ENCODE assay signal across 15 mouse cellular contexts in the genomic region with DNA sequence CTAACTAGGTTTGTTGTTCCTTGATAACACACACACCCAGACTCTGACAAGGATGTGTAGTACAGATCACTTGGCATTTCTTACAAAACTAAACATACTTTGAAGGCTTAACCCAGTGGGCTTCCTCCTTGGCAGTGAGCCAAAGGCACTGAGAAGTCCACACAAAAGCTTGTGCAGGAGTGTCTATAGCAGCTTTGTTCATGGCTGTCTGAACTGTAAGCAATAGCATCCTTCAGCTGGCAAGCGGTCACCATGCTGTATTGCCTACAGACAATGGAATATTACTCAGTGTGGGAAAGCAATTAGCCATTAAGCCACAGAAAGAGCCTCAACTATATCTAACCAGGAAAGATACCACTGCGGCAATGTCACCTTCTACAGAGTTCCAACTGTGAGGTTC. TPM values are rescaled to one million over a fixed set of nuclear protein-coding genes. Genes with fewer than 3 reads are reported as not detected.
DNase-seq lines count a peak whose midpoint lies in the region; ATAC-seq and TF ChIP-seq lines count a peak whose summit lies in the region.
"Had no signal": no experiment of that assay in that cellular context is flagged by ENCODE, and none has a peak within 500 bp of the region (broad histone marks: within the 10 kb centered on the region; RNA-seq: fewer than 3 reads in every experiment).

No protein-coding gene starts in this region.

- no peak overlapping the region for H3K4me3 ChIP-seq in gastrocnemius, adult 2 months
- H3K4me3 ChIP-seq in neural tube, embryonic 12.5 days: no peak overlapping the region
- H3K4me3 ChIP-seq in hindbrain, postnatal 0 days (ENCODE audit: low read length): no peak overlapping the region
- no peak overlapping the region for H3K4me3 ChIP-seq in neural tube, embryonic 14.5 days (ENCODE audit: low read depth, low read length)
- H3K4me3 ChIP-seq: liver, embryonic 12.5 days had no signal

- no peaks in the 10 kb centered on the region for H3K9me3 ChIP-seq in neural tube, embryonic 12.5 days
- no peaks in the 10 kb centered on the region for H3K9me3 ChIP-seq in hindbrain, postnatal 0 days (ENCODE audit: low read length)
- no peaks in the 10 kb centered on the region for H3K9me3 ChIP-seq in neural tube, embryonic 14.5 days (ENCODE audit: control insufficient read depth, low read length)
- H3K9me3 ChIP-seq: G1E; liver, embryonic 12.5 days had no signal

- no peak overlapping the region for H3K4me2 ChIP-seq in neural tube, embryonic 12.5 days (replicated peaks)
- no peak overlapping the region for H3K4me2 ChIP-seq in hindbrain, postnatal 0 days (ENCODE audit: low read depth, low read length)
- H3K4me2 ChIP-seq in neural tube, embryonic 14.5 days (ENCODE audit: low read depth, low read length): no peak overlapping the region
- H3K4me2 ChIP-seq: liver, embryonic 12.5 days had no signal

- H3K4me1 ChIP-seq in neural tube, embryonic 12.5 days: no peaks in the 10 kb centered on the region
- H3K4me1 ChIP-seq in hindbrain, postnatal 0 days (ENCODE audit: insufficient read depth, low read length): no peaks in the 10 kb centered on the region
- no peaks in the 10 kb centered on the region for H3K4me1 ChIP-seq in neural tube, embryonic 14.5 days (ENCODE audit: control insufficient read depth, insufficient read depth, low read length)
- H3K4me1 ChIP-seq: liver, embryonic 12.5 days had no signal

- H3K27me3 ChIP-seq in neural tube, embryonic 12.5 days (replicated peaks): no peaks in the 10 kb centered on the region
- H3K27me3 ChIP-seq in hindbrain, postnatal 0 days (ENCODE audit: insufficient read depth, low read length): no peaks in the 10 kb centered on the region
- no peaks in the 10 kb centered on the region for H3K27me3 ChIP-seq in neural tube, embryonic 14.5 days (ENCODE audit: control insufficient read depth, insufficient read depth, low read length)

- peak overlapping the region; percentile 17; the same call in 1 of the 2 replicates for H3K27ac ChIP-seq in gastrocnemius, adult 2 months
- H3K27ac ChIP-seq in neural tube, embryonic 12.5 days: no peak overlapping the region
- H3K27ac ChIP-seq in hindbrain, postnatal 0 days: no peak overlapping the region
- no peak overlapping the region for H3K27ac ChIP-seq in neural tube, embryonic 14.5 days (ENCODE audit: low read depth, low read length)
- H3K27ac ChIP-seq: liver, embryonic 12.5 days had no signal

- WGBS in neural tube, embryonic 12.5 days: 58% methylated on average over 2 of the region's 2 CpGs
- 31% methylated on average over 2 of the region's 2 CpGs for WGBS in hindbrain, postnatal 0 days
- WGBS in neural tube, embryonic 14.5 days: 38% methylated on average over 2 of the region's 2 CpGs

- intact Hi-C loops in gastrocnemius, adult 2 months (cut with DNase I): no loop called here
- intact Hi-C loops in gastrocnemius, postnatal 36 days (cut with DNase I): no loop called here

- ATAC-seq in neural tube, embryonic 12.5 days (ENCODE audit: low FRiP score, low read depth): peak; percentile 65; the same call in 1 of the 2 replicates
- 0 out of 2 replicates have a peak, but pooled peaks have one; percentile 29 for ATAC-seq in hindbrain, postnatal 0 days
- peak; percentile 4; the same call in 1 of the 2 replicates for ATAC-seq in neural tube, embryonic 14.5 days (ENCODE audit: low read depth)
- ATAC-seq: liver, embryonic 12.5 days had no signal

- no peaks in the 10 kb centered on the region for H3K36me3 ChIP-seq in neural tube, embryonic 12.5 days
- no peaks in the 10 kb centered on the region for H3K36me3 ChIP-seq in hindbrain, postnatal 0 days (ENCODE audit: insufficient read depth, low read length)
- H3K36me3 ChIP-seq in neural tube, embryonic 14.5 days (ENCODE audit: control insufficient read depth, insufficient read depth, low read length): no peaks in the 10 kb centered on the region
- H3K36me3 ChIP-seq: G1E; liver, embryonic 12.5 days had no signal

- DNase-seq in gastrocnemius, adult 2 months: no peak
- DNase-seq in gastrocnemius, postnatal 36 days: no peak
- DNase-seq in neural tube, embryonic 10.5 days (ENCODE audit: extremely low spot score, low spot score): no peak
- DNase-seq in hindbrain, postnatal 0 days (ENCODE audit: low spot score): peak; percentile 48
- DNase-seq in heart, adult 9 months (ENCODE audit: low spot score in 2 of 2): no peak
- no peak for DNase-seq in thymus, postnatal 10 days (ENCODE audit: low spot score in 2 of 2)
- DNase-seq: cerebellum, adult 18-20 months; heart, postnatal 36 days; kidney, adult 11 months; kidney, postnatal 14 days; layer of hippocampus, adult 9-11 months had no signal

- H3K9ac ChIP-seq in neural tube, embryonic 12.5 days: no peak overlapping the region
- no peak overlapping the region for H3K9ac ChIP-seq in hindbrain, postnatal 0 days (replicated peaks; ENCODE audit: low read length)
- H3K9ac ChIP-seq in neural tube, embryonic 14.5 days (replicated peaks; ENCODE audit: low read depth, low read length): no peak overlapping the region
- H3K9ac ChIP-seq: liver, embryonic 12.5 days had no signal

- no peak for TF ChIP-seq CTCF in gastrocnemius, adult 2 months (IDR thresholded peaks at IDR 0.05)
- no peak for TF ChIP-seq CTCF in hindbrain, postnatal 0 days (IDR thresholded peaks at IDR 0.05; ENCODE audit: low read depth)

RNA-seq across cellular contexts. Expression of gene Alpl, which starts 23.3 kb away (rescaled TPM):
- 10 to 100 TPM; 10.3 to 42.2 TPM for total RNA-seq in gastrocnemius, adult 2 months (2021)
- 10 to 100 TPM; 14.1 to 15.9 TPM for total RNA-seq in gastrocnemius, postnatal 36 days (2021)
- polyA plus RNA-seq in neural tube, embryonic 12.5 days (2016; fragmentation: Nextera tagmentation; extraction: Ambion mirVana): 4.5 and 6.5 TPM in 2 replicates
- 15.3 and 22.4 TPM in 2 replicates for total RNA-seq in hindbrain, postnatal 0 days (2014; rRNA removed)
- 16.6 and 17.5 TPM in 2 replicates for polyA plus RNA-seq in hindbrain, postnatal 0 days (2015; fragmentation: Nextera tagmentation; extraction: Ambion mirVana)
- 8.5 and 9.5 TPM in 2 replicates for polyA plus RNA-seq in neural tube, embryonic 14.5 days (2014; fragmentation: Nextera tagmentation; extraction: Ambion mirVana)
- total RNA-seq: G1E had no signal
- polyA plus RNA-seq: G1E had no signal

RNA-seq across cellular contexts. Expression of gene Ece1, which starts 42.5 kb away (rescaled TPM):
- total RNA-seq in gastrocnemius, adult 2 months (2021): 100 to 1,000 TPM in 1 of 2 experiments, 10 to 100 TPM in 1; 61.6 to 103 TPM
- 10 to 100 TPM; 57.9 to 67.9 TPM for total RNA-seq in gastrocnemius, postnatal 36 days (2021)
- 24.7 and 27.4 TPM in 2 replicates for polyA plus RNA-seq in neural tube, embryonic 12.5 days (2016; fragmentation: Nextera tagmentation; extraction: Ambion mirVana)
- total RNA-seq in hindbrain, postnatal 0 days (2014; rRNA removed): 40.0 and 43.8 TPM in 2 replicates
- 23.0 and 23.4 TPM in 2 replicates for polyA plus RNA-seq in hindbrain, postnatal 0 days (2015; fragmentation: Nextera tagmentation; extraction: Ambion mirVana)
- polyA plus RNA-seq in neural tube, embryonic 14.5 days (2014; fragmentation: Nextera tagmentation; extraction: Ambion mirVana): 24.9 and 31.3 TPM in 2 replicates

Comparison
In these comparisons a context has a peak if more than half of its experiments do, and no peak if none do; other contexts are left out.
1. ATAC-seq: peak in every context shown above with its lines; median percentile 65 in neural tube, embryonic 12.5 days; 29 in hindbrain, postnatal 0 days; 4 in neural tube, embryonic 14.5 days.